Mouse (Mus musculus): ENCODE measurements around the gene Slc26a6. TPM values are rescaled to one million over a fixed set of nuclear protein-coding genes. Genes with fewer than 3 reads are reported as not detected.

Slc26a6 gene
- 27.2 TPM for total RNA-seq (2023)

GRCm38 (mm10) chr9:108852976-108853375, at the start of gene Slc26a6:
Slc26a6 (plus strand) TSS chr9:108853283.

GRCm38 (mm10) chr9:108808163-108808665, 44.9 kb upstream of the Slc26a6 start, which contains the start of gene Nckipsd:
Nckipsd (plus strand) TSS chr9:108808368.

GRCm38 (mm10) chr9:108825820-108826699, 27.0 kb upstream of the Slc26a6 start, which contains the start of gene Celsr3:
Celsr3 (plus strand) TSS chr9:108826320.

GRCm38 (mm10) chr9:108914491-108914890, 61.4 kb downstream of the Slc26a6 start, which contains the start of gene Tmem89:
Tmem89 (plus strand) TSS chr9:108914619.

GRCm38 (mm10) chr9:108936418-108937364, 83.6 kb downstream of the Slc26a6 start, which contains the start of gene Uqcrc1:
Uqcrc1 (plus strand) TSS chr9:108936633.

GRCm38 (mm10) chr9:108953081-108953636, 100.1 kb downstream of the Slc26a6 start, which contains the start of gene Col7a1:
Col7a1 (plus strand) TSS chr9:108953586.

Other genes starting within 250 kb of the Slc26a6 start
- 133 TPM for gene Arih2, start 203.9 kb upstream of the Slc26a6 start, total RNA-seq (2023)
- gene Slc25a20, start 191.2 kb upstream of the Slc26a6 start, total RNA-seq (2023): 25.3 TPM
- 10.3 TPM for gene Prkar2a, start 164.0 kb upstream of the Slc26a6 start, total RNA-seq (2023)
- gene Ip6k2, start 69.5 kb upstream of the Slc26a6 start, total RNA-seq (2023): 100 TPM
- 9.4 TPM for gene Nckipsd, start 44.9 kb upstream of the Slc26a6 start, total RNA-seq (2023)
- gene Celsr3, start 27.0 kb upstream of the Slc26a6 start, total RNA-seq (2023): not detected
- not detected for gene Tmem89, start 61.3 kb downstream of the Slc26a6 start, total RNA-seq (2023)
- 170 TPM for gene Uqcrc1, start 83.3 kb downstream of the Slc26a6 start, total RNA-seq (2023)
- 3.3 TPM for gene Col7a1, start 100.3 kb downstream of the Slc26a6 start, total RNA-seq (2023)
- gene Ucn2, start 132.7 kb downstream of the Slc26a6 start, total RNA-seq (2023): not detected
- gene Pfkfb4, start 138.5 kb downstream of the Slc26a6 start, total RNA-seq (2023): 9.5 TPM
- gene Shisa5, start 185.3 kb downstream of the Slc26a6 start, total RNA-seq (2023): 2,690 TPM
- 27.6 TPM for gene Trex1, start 206.5 kb downstream of the Slc26a6 start, total RNA-seq (2023)
- 24.3 TPM for gene Atrip, start 220.8 kb downstream of the Slc26a6 start, total RNA-seq (2023)
- 7.6 TPM for gene Ccdc51, start 229.2 kb downstream of the Slc26a6 start, total RNA-seq (2023)
- 310 TPM for gene Tma7, start 229.3 kb downstream of the Slc26a6 start, total RNA-seq (2023)
- 1.9 TPM for gene Plxnb1, start 242.1 kb downstream of the Slc26a6 start, total RNA-seq (2023)